Mouse (Mus musculus): ENCODE data around the gene Acadl.

DNA sequence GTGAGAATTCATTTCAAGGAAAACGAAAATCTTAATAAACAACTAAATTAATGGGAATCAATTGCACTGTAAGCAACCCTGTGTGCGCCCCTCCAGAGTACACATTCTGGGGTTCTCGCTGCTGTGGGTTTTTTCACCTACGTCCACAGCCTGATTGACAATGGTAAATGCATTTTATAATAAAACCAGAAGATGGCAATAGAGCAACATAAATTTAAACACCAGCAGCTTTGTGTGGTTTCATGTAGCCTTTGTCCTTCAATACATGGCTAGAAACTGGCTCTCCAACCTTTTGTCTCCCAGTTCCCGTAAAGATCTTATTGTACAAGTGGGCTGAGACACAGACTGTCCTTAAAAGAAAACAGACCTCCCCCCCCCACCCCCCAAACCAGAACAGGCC is 33.0 kb upstream of the Acadl start:
- TF ChIP-seq POLR2A (IDR thresholded peaks at IDR 0.05; ENCODE audit: low read depth, low read length) (no peak), CTCF (IDR thresholded peaks at IDR 0.05; ENCODE audit: borderline replicate concordance, insufficient read depth, low read length) (no peak)

Measured in embryonic fibroblast, embryonic 13.5 days (primary cell).